Mouse (Mus musculus) activated CD4-positive, CD25-positive, alpha-beta regulatory T cell (primary cell): Measurements from ENCODE around the gene Isca2. TPM values are rescaled to one million over a fixed set of nuclear protein-coding genes. Genes with fewer than 3 reads are reported as not detected.

Source experiments
- polyA plus RNA-seq, 2 experiments: library from polyadenylated mRNA; unstranded; fragments of 100-300 nt; shearing (Covaris generic); gene quantifications; one replicate each; pipeline ENCODE4 v1.2.1; 2017

Gene Isca2
- 100 to 1,000 TPM in 1 of 2 experiments, 10 to 100 TPM in 1; 89.4 to 114 TPM for polyA plus RNA-seq

DNA sequence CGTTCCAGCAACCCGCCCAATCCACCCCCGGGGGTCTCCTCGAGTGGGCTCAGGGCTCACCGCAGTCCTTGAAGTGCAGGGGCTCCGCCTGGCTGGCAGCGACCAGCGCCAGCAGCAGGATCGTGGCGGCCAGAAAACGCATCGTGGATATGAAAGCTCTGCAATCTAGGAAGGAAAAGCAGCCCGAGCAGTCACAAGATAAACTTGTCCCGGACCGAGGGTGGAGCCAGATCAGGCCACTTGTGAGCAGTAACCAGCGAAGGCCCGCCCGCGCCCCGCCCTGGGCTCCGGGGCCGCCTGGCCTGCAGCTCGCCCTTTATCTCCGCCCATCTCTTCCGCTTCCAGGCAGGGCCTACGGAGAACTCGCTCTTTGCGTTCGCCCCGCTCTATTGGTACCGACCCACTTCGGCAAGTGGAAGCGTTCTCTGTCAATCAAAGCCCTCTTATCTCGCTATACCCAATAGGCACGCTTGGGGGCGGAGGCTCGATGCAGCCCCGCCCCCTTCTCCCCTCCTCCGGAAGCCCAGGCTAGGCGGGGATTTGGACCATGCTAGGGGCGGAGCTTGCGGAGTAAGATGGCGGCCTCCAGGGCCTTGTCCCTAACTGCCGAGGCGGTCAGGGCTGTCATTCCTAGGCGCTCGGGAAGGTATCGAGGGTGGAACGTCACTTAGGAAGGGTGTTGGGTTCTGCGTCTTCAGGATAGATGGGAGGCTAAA, at the start of gene Isca2, which contains the start of gene Npc2:
Gene Isca2 (plus strand): TSS at position 526 of the 716 bp plus-strand sequence.
Gene Npc2 (minus strand): TSS at position 427 of the 716 bp plus-strand sequence.

Other genes starting within 250 kb of the Isca2 start
- under 1 TPM in 1 of 2 experiments, not detected in 1; 0.05 TPM for gene Vsx2, start 203.5 kb upstream of the Isca2 start, polyA plus RNA-seq
- gene Abcd4, start 155.8 kb upstream of the Isca2 start, polyA plus RNA-seq = 10 to 100 TPM; 14.3 to 16.3 TPM
- gene Vrtn, start 132.2 kb upstream of the Isca2 start, polyA plus RNA-seq = under 1 TPM in 1 of 2 experiments, not detected in 1; 0.26 TPM
- gene Syndig1l, start 74.4 kb upstream of the Isca2 start, polyA plus RNA-seq = not detected
- gene Npc2, start 99 bp upstream of the Isca2 start, polyA plus RNA-seq = 100 to 1,000 TPM; 129 TPM
- under 1 TPM; 0.18 to 0.27 TPM for gene Ltbp2, start 103.3 kb downstream of the Isca2 start, polyA plus RNA-seq
- 100 to 1,000 TPM; 117 to 147 TPM for gene Fcf1, start 197.6 kb downstream of the Isca2 start, polyA plus RNA-seq
- 10 to 100 TPM; 18.5 to 52.4 TPM for gene Arel1, start 197.6 kb downstream of the Isca2 start, polyA plus RNA-seq
- 10 to 100 TPM; 26.8 to 27.5 TPM for gene Ylpm1, start 223.1 kb downstream of the Isca2 start, polyA plus RNA-seq